Mouse (Mus musculus) bone marrow macrophage, adult 2 months (primary cell): ENCODE results near the gene Nudt16l1. TPM values are rescaled to one million over a fixed set of nuclear protein-coding genes. Genes with fewer than 3 reads are reported as not detected.

Experiments used
- H3K27ac ChIP-seq: 2 replicates; pipeline ENCODE4 v1.5.1; 2012; ENCODE audit warnings: low read depth, low read length; ENCODE audit not compliant: insufficient read depth
- H3K4me1 ChIP-seq: 2 replicates; pipeline ENCODE4 v1.6.1; 2012; ENCODE audit warnings: low read length; ENCODE audit not compliant: control insufficient read depth, insufficient read depth
- H3K4me3 ChIP-seq: 2 replicates; pipeline ENCODE4 v1.5.1; 2012; ENCODE audit warnings: mild to moderate bottlenecking, low read length, moderate library complexity; ENCODE audit not compliant: insufficient read depth
- CTCF ChIP-seq: IDR thresholded peaks from 2 replicates; pipeline ENCODE4 v1.5.1; 2012; ENCODE audit warnings: low read depth, mild to moderate bottlenecking, low read length, moderate library complexity
- POLR2A ChIP-seq: IDR thresholded peaks from 2 replicates; pipeline ENCODE4 v1.6.1; 2012; ENCODE audit warnings: mild to moderate bottlenecking, low read depth, low read length, borderline replicate concordance
- polyA plus RNA-seq: library from polyadenylated mRNA; stranded (reverse); fragments of >200 nt; gene quantifications from 2 replicates; pipeline ENCODE4 v1.2.4, GENCODE M21; 2012; ENCODE audit not compliant: missing spikeins, insufficient read depth, insufficient read length

Gene Nudt16l1
- polyA plus RNA-seq, 1 experiment = 44.3 TPM

GRCm38 (mm10) chr16:4903491-4904102, 35.0 kb upstream of the Nudt16l1 start:
- TF ChIP-seq CTCF = no peak
- no peak for TF ChIP-seq POLR2A
- H3K4me1 ChIP-seq = peaks cover 44% of the 10 kb centered on the region
- no peak overlapping the region for H3K27ac ChIP-seq
- H3K4me3 ChIP-seq = no peak overlapping the region

DNA sequence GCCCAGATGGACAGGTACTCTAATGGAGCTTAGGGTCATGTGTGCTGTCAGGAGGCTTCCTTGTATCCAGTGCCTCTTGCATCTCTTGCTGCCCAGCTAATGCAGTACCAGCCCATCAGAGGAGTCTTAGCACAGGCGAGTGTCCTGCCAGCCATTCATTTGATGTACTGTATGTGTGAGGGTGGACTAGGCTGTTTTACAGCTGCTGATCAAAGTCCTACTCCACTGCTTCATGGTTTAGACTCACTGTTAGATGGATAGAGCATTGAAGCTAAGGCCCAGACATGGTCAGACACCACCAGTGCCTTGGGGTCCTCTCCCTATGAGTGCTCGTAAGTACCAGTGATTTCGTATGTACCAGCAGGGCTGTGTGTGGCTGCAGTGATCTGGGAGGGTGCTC, 33.7 kb upstream of the Nudt16l1 start:
- H3K27ac ChIP-seq = no peak overlapping the region
- no peak overlapping the region for H3K4me3 ChIP-seq
- peaks cover 52% of the 10 kb centered on the region for H3K4me1 ChIP-seq
- no peak for TF ChIP-seq POLR2A
- no peak for TF ChIP-seq CTCF

- H3K27ac ChIP-seq = no peak overlapping the region
- peaks cover 52% of the 10 kb centered on the region for H3K4me1 ChIP-seq
- TF ChIP-seq POLR2A (no peak), CTCF (no peak)
- H3K4me3 ChIP-seq = no peak overlapping the region
Measured at GRCm38 (mm10) chr16:4905591-4905990, 33.0 kb upstream of the Nudt16l1 start.

- Histone ChIP-seq H3K4me3 (no peak overlapping the region), H3K4me1 (peaks cover 51% of the 10 kb centered on the region), H3K27ac (0 out of 2 replicates have a peak overlapping the region, but pooled peaks have one; percentile 65)
- no peak for TF ChIP-seq CTCF
- no peak for TF ChIP-seq POLR2A
Measured at GRCm38 (mm10) chr16:4906559-4906958, 32.0 kb upstream of the Nudt16l1 start.

DNA sequence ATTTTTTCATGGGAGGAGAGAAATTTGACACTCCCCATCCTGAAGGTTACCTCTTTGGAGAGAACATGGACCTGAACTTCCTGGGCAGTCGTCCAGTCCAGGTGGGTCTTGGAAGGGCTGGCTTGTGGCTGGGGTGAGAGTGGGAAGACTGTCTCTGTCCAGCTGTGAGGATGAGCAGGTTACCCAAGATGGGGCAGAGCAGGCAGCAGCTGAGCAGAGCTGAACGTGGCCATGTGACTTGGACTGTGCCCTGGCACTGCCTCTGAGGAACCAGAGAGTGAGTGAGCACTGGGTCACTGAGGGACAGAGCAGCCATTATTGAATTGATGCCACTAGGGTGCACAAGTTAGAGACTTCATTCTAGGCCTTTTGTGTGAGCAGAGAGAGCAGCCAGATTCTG, 31.2 kb upstream of the Nudt16l1 start:
- H3K4me1 ChIP-seq = peaks cover 52% of the 10 kb centered on the region
- H3K4me3 ChIP-seq = no peak overlapping the region
- peak overlapping the region; percentile 65 for H3K27ac ChIP-seq
- no peak for TF ChIP-seq CTCF
- TF ChIP-seq POLR2A = no peak

GRCm38 (mm10) chr16:4907972-4908371, 30.6 kb upstream of the Nudt16l1 start:
- TF ChIP-seq CTCF (no peak), POLR2A (no peak)
- H3K4me1 ChIP-seq = peaks cover 52% of the 10 kb centered on the region
- no peak overlapping the region for H3K4me3 ChIP-seq
- peak overlapping the region; percentile 65 for H3K27ac ChIP-seq

DNA sequence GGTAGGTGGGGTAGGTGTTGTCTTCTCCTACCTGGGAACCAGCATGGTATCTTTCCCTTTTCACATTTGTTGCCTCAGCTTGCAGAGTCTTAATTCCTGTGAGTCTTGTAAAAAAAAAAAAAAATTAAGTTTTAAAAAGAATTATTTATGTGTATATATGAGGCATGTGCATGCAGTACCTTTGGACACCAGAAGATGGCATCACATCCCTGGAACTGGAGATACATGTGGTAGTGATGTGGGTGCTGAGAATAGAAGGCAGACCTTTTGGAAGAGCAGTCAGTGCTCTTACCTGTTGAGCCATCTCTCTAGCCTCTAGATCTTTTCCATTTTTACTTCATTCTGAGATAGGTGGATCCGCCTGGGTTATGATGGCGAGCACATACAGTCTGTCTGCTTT, 28.8 kb upstream of the Nudt16l1 start:
- H3K27ac ChIP-seq = no peak overlapping the region
- TF ChIP-seq CTCF (no peak), POLR2A (no peak)
- peaks cover 56% of the 10 kb centered on the region for H3K4me1 ChIP-seq
- H3K4me3 ChIP-seq = no peak overlapping the region

GRCm38 (mm10) chr16:4910758-4911157, 27.8 kb upstream of the Nudt16l1 start:
- TF ChIP-seq CTCF = no peak
- no peak for TF ChIP-seq POLR2A
- no peak overlapping the region for H3K4me3 ChIP-seq
- H3K4me1 ChIP-seq = peaks cover 49% of the 10 kb centered on the region
- no peak overlapping the region for H3K27ac ChIP-seq

DNA sequence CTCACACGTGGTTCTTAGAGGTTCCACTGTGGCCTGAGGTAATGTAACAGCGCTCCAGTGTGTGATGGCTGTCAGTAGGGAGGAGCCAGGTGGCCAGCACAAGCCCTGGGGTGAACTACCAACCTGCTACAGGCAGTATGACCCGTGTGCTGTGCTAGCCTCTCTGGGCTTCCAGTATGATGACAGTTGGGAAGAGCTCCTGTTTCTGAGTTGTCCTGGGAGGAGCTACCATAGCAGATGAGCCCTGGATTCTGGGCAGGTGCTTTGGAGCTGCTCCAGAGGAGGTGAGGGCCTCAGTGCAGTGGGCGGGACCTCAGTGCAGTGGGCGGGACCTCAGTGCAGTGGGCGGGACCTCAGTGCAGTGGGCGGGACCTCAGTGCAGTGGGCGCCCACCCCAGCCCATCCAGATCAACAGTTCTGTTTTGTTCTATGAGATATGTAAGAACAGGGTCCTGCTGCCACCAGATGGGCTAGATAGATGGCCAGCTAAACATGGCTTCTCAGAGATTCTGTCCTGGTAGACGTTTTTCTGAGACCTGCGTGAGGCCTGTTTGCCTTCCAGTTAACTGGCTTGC, 26.4 kb upstream of the Nudt16l1 start:
- peak overlapping the region; percentile 97 for H3K27ac ChIP-seq
- TF ChIP-seq CTCF (no peak), POLR2A (no peak)
- peaks cover 47% of the 10 kb centered on the region for H3K4me1 ChIP-seq
- H3K4me3 ChIP-seq = no peak overlapping the region

DNA sequence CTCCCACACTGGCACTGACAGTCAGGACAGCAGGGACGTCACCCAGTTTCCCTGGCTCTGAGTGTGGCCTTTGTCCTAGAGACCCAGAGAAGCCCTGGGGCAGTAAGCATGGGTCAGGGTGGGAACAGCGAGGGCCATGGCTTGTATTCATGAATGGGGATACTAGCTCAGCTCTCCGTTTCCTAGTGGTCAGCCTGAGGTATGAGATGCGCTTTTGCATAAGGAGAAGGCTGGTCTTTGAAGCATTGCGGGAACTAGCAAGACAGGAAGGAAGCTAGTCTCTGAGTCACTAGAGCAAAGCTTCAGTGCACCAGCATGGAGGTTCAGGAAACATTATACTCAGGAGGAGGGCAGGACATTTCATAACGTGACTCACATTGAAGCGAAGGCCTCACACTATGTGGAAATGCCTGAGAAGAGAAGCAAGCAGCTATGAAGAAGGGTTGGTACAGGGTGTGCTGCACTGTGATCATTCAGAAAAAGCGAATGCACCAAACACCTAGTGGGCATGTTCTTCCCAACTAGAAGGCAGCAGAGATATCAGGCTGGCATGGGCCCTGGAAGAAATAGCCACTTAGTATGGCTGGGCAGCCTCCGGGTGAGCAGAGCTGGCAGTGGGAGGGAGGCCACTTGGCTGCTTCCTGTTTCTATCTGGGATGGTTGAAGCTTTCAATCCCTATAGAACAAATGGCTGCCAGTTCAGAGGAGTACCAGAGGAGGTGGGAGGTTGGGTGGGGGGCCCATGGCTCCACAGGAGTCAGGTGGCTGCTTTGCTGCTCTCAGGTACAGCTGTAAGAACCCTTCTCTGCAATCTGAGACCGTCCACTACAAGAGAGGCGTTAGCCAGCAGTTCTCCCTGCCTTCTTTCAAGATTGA, 25.4 kb upstream of the Nudt16l1 start:
- peak overlapping the region; percentile 97 for H3K27ac ChIP-seq
- peak overlapping the region; percentile 44 for H3K4me3 ChIP-seq
- TF ChIP-seq POLR2A = no peak
- no peak for TF ChIP-seq CTCF
- peaks cover 40% of the 10 kb centered on the region for H3K4me1 ChIP-seq
